Mouse (Mus musculus): ENCODE data around the gene Cuzd1.

GRCm38 (mm10) chr7:131314493-131314892 lies 7.6 kb downstream of the Cuzd1 start:
- no peak for TF ChIP-seq POLR2A (IDR thresholded peaks at IDR 0.05; ENCODE audit: extremely low read depth, insufficient read depth, low read length)
- TF ChIP-seq CTCF (IDR thresholded peaks at IDR 0.05; ENCODE audit: extremely low read depth, insufficient read depth, low read length) = no peak

Data from cortical plate, adult 2 months (tissue).